Mouse (Mus musculus) embryonic facial prominence, embryonic 14.5 days (tissue): Measurements from ENCODE around the gene Fn1. TPM values are rescaled to one million over a fixed set of nuclear protein-coding genes. Genes with fewer than 3 reads are reported as not detected.

Source experiments
- ATAC-seq: fragments of 200-750 bp; cut with Nextera tagmentation; 2 replicates; pipeline ENCODE4 v1.8.0; 2017; ENCODE audit warnings: low read depth, moderate number of reproducible peaks, moderate TSS enrichment
- DNase-seq: peaks from one replicate; pipeline ENCODE4 v3.0.0-alpha.2; 2015; ENCODE audit warnings: low spot score
- H3K27ac ChIP-seq: fragments of 300-500 bp; sonication (generic); replicated peaks from 2 replicates; pipeline ENCODE4 v1.5.1; 2014; ENCODE audit warnings: low read depth, mild to moderate bottlenecking, low read length, moderate library complexity
- H3K27me3 ChIP-seq: fragments of 300-500 bp; sonication (generic); replicated peaks from 2 replicates; pipeline ENCODE4 v1.6.1; 2014; ENCODE audit warnings: low read length; ENCODE audit not compliant: control insufficient read depth, insufficient read depth
- H3K36me3 ChIP-seq: fragments of 300-500 bp; sonication (generic); 2 replicates; pipeline ENCODE4 v1.6.1; 2014; ENCODE audit warnings: low read length, mixed read lengths; ENCODE audit not compliant: control insufficient read depth, insufficient read depth
- H3K4me1 ChIP-seq: fragments of 300-500 bp; sonication (generic); 2 replicates; pipeline ENCODE4 v1.6.1; 2014; ENCODE audit warnings: antibody characterized with exemption, low read length; ENCODE audit not compliant: control insufficient read depth, insufficient read depth
- H3K4me2 ChIP-seq: fragments of 300-500 bp; sonication (generic); 2 replicates; pipeline ENCODE4 v1.6.1; 2014; ENCODE audit warnings: low read depth, mild to moderate bottlenecking, low read length, moderate library complexity, mixed read lengths
- H3K4me3 ChIP-seq: fragments of 300-500 bp; sonication (generic); 2 replicates; pipeline ENCODE4 v1.5.1; 2014; ENCODE audit warnings: low read depth, mild to moderate bottlenecking, low read length
- H3K9ac ChIP-seq: fragments of 300-500 bp; sonication (generic); 2 replicates; pipeline ENCODE4 v1.6.1; 2014; ENCODE audit warnings: low read depth, mild to moderate bottlenecking, low read length, moderate library complexity, mixed read lengths
- H3K9me3 ChIP-seq: fragments of 300-500 bp; sonication (generic); 2 replicates; pipeline ENCODE4 v1.6.1; 2016; ENCODE audit warnings: low read length; ENCODE audit not compliant: control insufficient read depth
- WGBS: fragments of 180-500 bp; shearing (Covaris S2); extraction: QIAGEN DNeasy Blood & Tissue Kit; methylation state at CpG from one replicate; pipeline ENCODE4 v1.1.7; 2014; 5-methylcytosine and 5-hydroxymethylcytosine counted together
- polyA plus RNA-seq: library from polyadenylated mRNA; unstranded; fragments of >200 nt; fragmentation: Nextera tagmentation; extraction: Ambion mirVana; gene quantifications from 2 replicates; pipeline ENCODE4 v1.2.1, GENCODE M21; 2014

Fn1 gene
- polyA plus RNA-seq, 1 experiment from 2014 or later, result 277 TPM

DNA sequence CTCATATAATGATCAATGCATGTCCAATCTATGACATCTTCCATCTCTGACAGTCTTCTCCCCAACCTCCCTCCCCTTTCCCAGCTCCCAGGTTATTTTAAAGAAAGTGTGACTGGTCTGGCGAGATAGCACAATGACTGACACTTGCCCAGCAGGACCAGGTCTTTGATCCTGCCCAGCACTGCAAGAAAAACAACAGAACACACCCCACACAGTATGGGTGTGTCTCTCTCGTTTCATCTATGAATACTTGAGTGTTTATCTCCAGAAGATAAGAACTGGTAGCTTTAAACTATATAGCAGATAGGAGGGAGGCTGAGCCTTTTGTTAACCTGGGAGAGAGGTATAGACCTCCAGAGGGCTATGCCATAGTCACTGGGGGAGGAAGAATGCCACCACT, 28.3 kb upstream of the Fn1 start:
- ATAC-seq (no peak), DNase-seq (no peak)
- no peak overlapping the region for H3K9ac ChIP-seq
- no peak overlapping the region for H3K4me2 ChIP-seq
- no peak overlapping the region for H3K4me3 ChIP-seq
- peaks cover 20% of the 10 kb centered on the region for H3K4me1 ChIP-seq
- peak overlapping the region; percentile 64; the same call in 1 of the 2 replicates for H3K27ac ChIP-seq
- no peaks in the 10 kb centered on the region for H3K36me3 ChIP-seq
- H3K27me3 ChIP-seq, result no peaks in the 10 kb centered on the region
- H3K9me3 ChIP-seq, result no peaks in the 10 kb centered on the region
- 33% methylated on average over 2 of the region's 2 CpGs for WGBS

DNA sequence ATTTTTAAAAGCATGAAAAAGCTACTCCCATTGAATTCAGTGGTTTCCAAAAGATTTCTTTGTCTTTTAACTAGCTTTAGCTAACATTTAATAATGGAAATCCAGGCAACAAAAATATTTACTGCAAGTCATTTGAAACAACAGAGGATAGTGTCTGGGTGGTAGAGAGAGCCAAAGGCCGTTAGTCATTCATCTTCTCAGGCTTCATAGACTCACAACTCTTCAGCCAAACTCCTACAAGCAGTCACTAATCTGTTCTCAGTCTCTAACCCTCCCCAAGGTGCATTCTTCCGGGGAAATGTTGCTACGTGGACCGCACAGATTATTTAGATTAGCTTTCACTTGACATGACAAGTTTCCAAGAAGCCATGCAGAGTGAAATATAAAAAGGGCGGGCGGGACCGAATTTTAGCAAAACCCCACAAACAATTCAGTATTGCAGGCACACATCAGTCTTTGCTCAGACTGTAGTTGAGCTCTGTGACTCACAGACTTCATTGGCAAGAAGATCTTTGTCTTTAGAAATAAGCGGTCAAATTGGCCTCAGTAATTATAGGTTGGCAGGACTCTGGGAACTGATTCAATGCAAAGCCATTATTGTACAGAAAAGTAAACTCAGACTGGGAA, 27.2 kb upstream of the Fn1 start:
- ATAC-seq, result no peak
- 62% methylated on average over 8 of the region's 8 CpGs for WGBS
- Histone ChIP-seq H3K4me2 (no peak overlapping the region), H3K9me3 (no peaks in the 10 kb centered on the region), H3K27ac (no peak overlapping the region), H3K4me3 (no peak overlapping the region), H3K27me3 (no peaks in the 10 kb centered on the region), H3K4me1 (peaks cover 20% of the 10 kb centered on the region), H3K36me3 (no peaks in the 10 kb centered on the region), H3K9ac (no peak overlapping the region)
- DNase-seq, result peak; percentile 33

DNA sequence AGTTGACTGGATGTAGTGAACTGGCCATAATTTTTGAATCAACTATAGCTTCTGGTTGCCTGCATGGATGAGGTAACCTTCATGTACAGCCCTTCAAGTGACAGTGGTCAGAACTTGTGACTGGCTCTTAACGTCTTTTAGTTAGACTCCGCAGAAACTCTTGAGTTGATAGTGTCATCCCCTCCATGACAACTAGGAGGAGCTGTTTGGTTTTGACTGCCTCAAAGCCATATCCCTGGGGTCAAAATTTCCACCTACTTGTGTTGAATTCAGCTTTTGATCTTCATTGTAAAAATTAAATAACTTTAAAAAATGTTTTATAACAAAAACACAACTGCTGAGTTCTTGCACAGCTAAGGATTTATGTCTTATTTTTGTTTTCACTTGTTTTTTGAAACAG, 22.4 kb upstream of the Fn1 start:
- Histone ChIP-seq H3K4me3 (no peak overlapping the region), H3K9me3 (no peaks in the 10 kb centered on the region), H3K27me3 (no peaks in the 10 kb centered on the region), H3K4me1 (peaks cover 4% of the 10 kb centered on the region; the same call in 1 of the 2 replicates), H3K9ac (no peak overlapping the region), H3K4me2 (no peak overlapping the region), H3K36me3 (no peaks in the 10 kb centered on the region), H3K27ac (no peak overlapping the region)
- WGBS, result 67% methylated on average over 2 of the region's 2 CpGs
- no peak for ATAC-seq
- no peak for DNase-seq

DNA sequence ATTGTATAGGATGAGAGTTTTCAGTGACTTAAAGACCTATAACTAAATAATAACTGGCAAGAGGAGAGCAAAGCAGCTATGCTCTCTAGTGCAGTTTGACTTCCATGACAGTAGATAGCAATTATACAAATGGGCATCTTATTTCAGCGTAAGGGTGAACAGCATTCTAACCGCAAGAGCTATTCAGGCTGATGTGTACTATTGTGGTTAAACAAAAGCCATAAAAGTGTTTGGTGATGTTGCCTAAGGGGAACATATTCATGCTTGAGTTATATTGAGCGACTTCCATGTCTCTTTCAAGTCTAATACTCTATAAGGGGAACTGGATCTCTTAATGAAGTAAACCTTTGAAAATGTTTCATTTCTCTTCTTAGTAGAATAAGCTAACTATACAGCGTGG, 21.3 kb upstream of the Fn1 start:
- WGBS, result 72% methylated on average over 4 of the region's 4 CpGs
- no peak overlapping the region for H3K4me2 ChIP-seq
- DNase-seq (no peak), ATAC-seq (no peak)
- H3K27ac ChIP-seq, result no peak overlapping the region
- H3K36me3 ChIP-seq, result no peaks in the 10 kb centered on the region
- peaks cover 4% of the 10 kb centered on the region; the same call in 1 of the 2 replicates for H3K4me1 ChIP-seq
- H3K27me3 ChIP-seq, result no peaks in the 10 kb centered on the region
- H3K9me3 ChIP-seq, result no peaks in the 10 kb centered on the region
- H3K9ac ChIP-seq, result no peak overlapping the region
- H3K4me3 ChIP-seq, result no peak overlapping the region

DNA sequence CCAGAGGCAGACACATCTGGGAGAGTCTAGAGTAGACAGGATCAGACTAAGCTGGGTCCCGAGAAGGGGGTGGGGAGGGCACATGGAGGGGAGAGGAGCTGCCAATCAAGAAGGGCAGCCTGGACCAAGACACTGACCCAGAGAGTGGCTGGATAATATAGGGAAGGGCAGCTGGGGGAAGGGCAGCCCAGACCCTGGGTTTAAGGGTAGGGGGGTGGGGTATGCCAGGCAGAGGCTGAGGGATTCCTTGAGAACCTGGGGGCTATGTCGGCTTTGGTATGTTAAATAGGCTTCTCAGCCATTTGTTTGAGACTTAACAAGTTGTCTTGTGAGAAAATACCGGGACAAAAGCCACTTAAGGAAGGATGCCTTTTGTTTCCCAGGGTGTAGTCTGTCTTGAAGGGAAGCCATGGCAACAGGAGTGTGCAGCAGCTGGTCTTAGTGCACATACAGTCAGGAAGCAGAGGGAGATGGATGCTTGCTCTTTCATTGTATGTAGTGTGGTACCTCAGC, 20.5 kb upstream of the Fn1 start:
- H3K27ac ChIP-seq, result peak overlapping the region; percentile 8; the same call in 1 of the 2 replicates
- peak; percentile 70; the same call in 1 of the 2 replicates for ATAC-seq

DNA sequence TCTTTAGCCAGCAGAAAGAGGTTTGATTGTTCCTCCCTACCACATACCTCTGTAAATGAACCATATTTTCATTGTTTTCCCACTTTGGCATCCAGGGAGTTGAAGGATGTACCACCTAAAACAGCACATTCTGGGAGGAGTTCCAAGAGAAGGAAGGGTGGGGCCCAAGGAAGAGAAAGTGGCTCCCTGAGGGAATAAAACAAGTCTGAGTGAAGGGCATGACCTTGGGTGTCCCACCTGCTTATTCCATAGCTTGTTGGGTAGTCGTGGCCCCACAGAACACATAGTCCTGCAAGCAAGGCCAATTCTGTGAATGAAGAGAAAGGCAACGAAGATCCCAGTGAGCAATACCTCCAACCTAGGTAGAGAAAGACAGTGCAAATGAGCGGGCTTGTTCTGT, 19.3 kb upstream of the Fn1 start:
- DNase-seq, result no peak
- no peak for ATAC-seq
- 80% methylated on average over 3 of the region's 3 CpGs for WGBS

More for the DNA sequence above, 20.5 kb upstream of the Fn1 start:
- H3K9ac ChIP-seq, result no peak overlapping the region
- 3% methylated on average over 3 of the region's 3 CpGs for WGBS
- no peak overlapping the region for H3K4me2 ChIP-seq
- H3K4me1 ChIP-seq, result peaks cover 4% of the 10 kb centered on the region; the same call in 1 of the 2 replicates
- H3K9me3 ChIP-seq, result no peaks in the 10 kb centered on the region
- DNase-seq, result peak; percentile 27
- no peaks in the 10 kb centered on the region for H3K36me3 ChIP-seq
- H3K4me3 ChIP-seq, result no peak overlapping the region
- H3K27me3 ChIP-seq, result no peaks in the 10 kb centered on the region

DNA sequence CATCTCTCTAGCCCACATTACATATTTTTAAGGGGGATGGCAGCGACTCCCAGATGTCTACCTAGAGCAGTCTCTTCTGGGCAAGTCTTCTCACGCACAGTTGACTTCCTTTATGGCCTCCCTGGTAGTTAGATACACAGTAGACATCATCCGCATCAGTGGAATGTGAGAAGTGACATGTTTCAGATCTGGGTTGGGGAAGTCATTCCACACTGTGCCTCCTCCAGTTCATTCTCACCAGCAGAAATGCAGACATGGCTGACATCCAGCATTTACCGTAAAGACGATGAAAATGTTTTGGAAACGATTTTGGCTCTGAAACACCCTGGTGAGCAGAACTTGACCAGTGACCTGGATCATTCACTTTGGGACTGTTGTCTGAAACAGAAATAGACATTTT, 10.2 kb upstream of the Fn1 start:
- ATAC-seq (no peak), DNase-seq (no peak)
- Histone ChIP-seq H3K27ac (no peak overlapping the region), H3K36me3 (no peaks in the 10 kb centered on the region), H3K9me3 (peaks cover 18% of the 10 kb centered on the region), H3K4me3 (no peak overlapping the region), H3K4me2 (no peak overlapping the region), H3K4me1 (no peaks in the 10 kb centered on the region), H3K9ac (no peak overlapping the region), H3K27me3 (no peaks in the 10 kb centered on the region)
- 81% methylated on average over 6 of the region's 6 CpGs for WGBS

More for the DNA sequence above, 19.3 kb upstream of the Fn1 start:
- H3K4me1 ChIP-seq, result peaks cover 4% of the 10 kb centered on the region; the same call in 1 of the 2 replicates
- H3K36me3 ChIP-seq, result no peaks in the 10 kb centered on the region
- H3K9ac ChIP-seq, result no peak overlapping the region
- no peak overlapping the region for H3K4me2 ChIP-seq
- H3K27ac ChIP-seq, result no peak overlapping the region
- peaks cover 6% of the 10 kb centered on the region; the same call in 1 of the 2 replicates for H3K9me3 ChIP-seq
- no peak overlapping the region for H3K4me3 ChIP-seq
- H3K27me3 ChIP-seq, result no peaks in the 10 kb centered on the region

DNA sequence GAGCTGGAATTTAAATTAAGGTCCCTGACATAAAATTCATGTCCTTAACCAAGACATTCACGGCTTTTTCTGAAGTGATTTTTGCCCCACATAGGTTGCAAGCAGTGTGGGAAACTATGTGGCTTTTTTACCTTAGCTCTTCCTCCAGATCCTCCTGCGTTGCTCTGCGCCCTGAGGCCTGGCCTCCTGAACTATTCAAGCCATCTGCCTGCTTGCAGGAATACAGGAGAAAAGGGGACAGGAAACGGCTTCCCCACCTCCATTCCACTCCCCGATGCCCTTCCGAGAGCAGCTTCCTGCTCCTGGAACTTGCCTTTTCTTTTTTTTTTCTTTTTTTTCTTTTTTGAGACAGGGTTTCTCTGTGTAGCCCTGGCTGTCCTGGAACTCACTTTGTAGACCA, 5.6 kb upstream of the Fn1 start:
- H3K4me1 ChIP-seq, result peaks cover 3% of the 10 kb centered on the region; the same call in 1 of the 2 replicates
- ATAC-seq, result no peak
- no peak overlapping the region for H3K4me2 ChIP-seq
- no peaks in the 10 kb centered on the region for H3K36me3 ChIP-seq
- H3K4me3 ChIP-seq, result no peak overlapping the region
- 57% methylated on average over 6 of the region's 6 CpGs for WGBS
- H3K9ac ChIP-seq, result no peak overlapping the region
- H3K9me3 ChIP-seq, result peaks cover 11% of the 10 kb centered on the region; the same call in 1 of the 2 replicates
- H3K27me3 ChIP-seq, result no peaks in the 10 kb centered on the region
- no peak for DNase-seq
- no peak overlapping the region for H3K27ac ChIP-seq

DNA sequence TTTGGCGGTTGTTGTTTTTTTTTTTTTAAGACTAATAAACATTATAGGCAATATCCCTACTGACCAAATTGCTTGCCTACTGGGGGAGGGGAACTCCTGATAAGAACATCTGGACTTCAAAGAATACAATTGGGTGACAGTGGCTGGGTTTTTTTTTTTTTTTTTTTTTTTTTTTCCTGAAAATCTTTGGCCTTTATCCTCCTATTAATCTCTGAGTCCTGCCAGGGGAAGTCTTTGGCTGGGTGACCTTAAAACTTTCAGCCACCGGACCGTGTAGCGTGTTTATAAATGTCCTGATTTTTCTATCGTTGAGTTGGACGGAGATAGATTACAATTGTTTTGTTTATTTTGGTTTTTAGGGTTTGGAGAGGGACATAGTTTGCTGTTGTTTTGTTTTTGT, 3.3 kb upstream of the Fn1 start:
- Histone ChIP-seq H3K9ac (no peak overlapping the region), H3K4me1 (peaks cover 3% of the 10 kb centered on the region; the same call in 1 of the 2 replicates)
- WGBS, result 69% methylated on average over 6 of the region's 6 CpGs

More for the DNA sequence above, 3.3 kb upstream of the Fn1 start:
- no peak for DNase-seq
- ATAC-seq, result no peak
- no peaks in the 10 kb centered on the region for H3K27me3 ChIP-seq
- no peak overlapping the region for H3K27ac ChIP-seq
- H3K9me3 ChIP-seq, result no peaks in the 10 kb centered on the region
- H3K4me3 ChIP-seq, result no peak overlapping the region
- no peak overlapping the region for H3K4me2 ChIP-seq
- no peaks in the 10 kb centered on the region for H3K36me3 ChIP-seq
